Mouse (Mus musculus) limb, embryonic 11.5 days (tissue): ENCODE data around the gene Rps27. TPM values are rescaled to one million over a fixed set of nuclear protein-coding genes. Genes with fewer than 3 reads are reported as not detected.

Experiments used
- ATAC-seq: fragments of 200-750 bp; cut with Nextera tagmentation; 2 replicates; pipeline ENCODE4 v1.8.0; 2017; ENCODE audit warnings: low read depth; ENCODE audit not compliant: insufficient number of reproducible peaks, low FRiP score, low TSS enrichment
- DNase-seq: peaks from one replicate; pipeline ENCODE4 v3.0.0-alpha.2; 2015; ENCODE audit warnings: low spot score
- H3K27ac ChIP-seq: fragments of 300-500 bp; sonication (generic); replicated peaks from 2 replicates; pipeline ENCODE4 v1.5.1; 2014; ENCODE audit warnings: low read depth, mild to moderate bottlenecking, low read length
- H3K27me3 ChIP-seq: fragments of 300-500 bp; sonication (generic); 2 replicates; pipeline ENCODE4 v1.6.1; 2014; ENCODE audit warnings: mild to moderate bottlenecking, low read length, mixed read lengths; ENCODE audit not compliant: control insufficient read depth, insufficient read depth
- H3K36me3 ChIP-seq: fragments of 300-500 bp; sonication (generic); 2 replicates; pipeline ENCODE4 v1.6.1; 2014; ENCODE audit warnings: mild to moderate bottlenecking, low read length, moderate library complexity, mixed read lengths; ENCODE audit not compliant: control insufficient read depth, insufficient read depth
- H3K4me1 ChIP-seq: fragments of 300-500 bp; sonication (generic); 2 replicates; pipeline ENCODE4 v1.6.1; 2014; ENCODE audit warnings: low read length, mixed read lengths; ENCODE audit not compliant: control insufficient read depth, insufficient read depth
- H3K4me2 ChIP-seq: fragments of 300-500 bp; sonication (generic); 2 replicates; pipeline ENCODE4 v1.6.1; 2014; ENCODE audit warnings: low read depth, mild to moderate bottlenecking, moderate library complexity; ENCODE audit not compliant: severe bottlenecking
- H3K4me3 ChIP-seq: fragments of 300-500 bp; sonication (generic); 2 replicates; pipeline ENCODE4 v1.5.1; 2014; ENCODE audit warnings: low read depth, low read length
- H3K9ac ChIP-seq: fragments of 300-500 bp; sonication (generic); 2 replicates; pipeline ENCODE4 v1.6.1; 2014; ENCODE audit warnings: mild to moderate bottlenecking, low read length
- H3K9me3 ChIP-seq: fragments of 300-500 bp; sonication (generic); 2 replicates; pipeline ENCODE4 v1.6.1; 2016; ENCODE audit warnings: low read length; ENCODE audit not compliant: control insufficient read depth
- WGBS: fragments of 180-500 bp; shearing (Covaris S2); extraction: QIAGEN DNeasy Blood & Tissue Kit; methylation state at CpG from one replicate; pipeline ENCODE4 v1.1.7; 2014; 5-methylcytosine and 5-hydroxymethylcytosine counted together
- polyA plus RNA-seq: library from polyadenylated mRNA; unstranded; fragments of >200 nt; fragmentation: Nextera tagmentation; extraction: Ambion mirVana; gene quantifications from 2 replicates; pipeline ENCODE4 v1.2.1, GENCODE M21; 2014

Gene Rps27
- polyA plus RNA-seq, 1 experiment from 2014 or later: 1,516 TPM

- Histone ChIP-seq H3K27ac (no peak overlapping the region), H3K4me2 (no peak overlapping the region), H3K9ac (no peak overlapping the region), H3K4me1 (no peaks in the 10 kb centered on the region), H3K36me3 (peaks cover 6% of the 10 kb centered on the region; the same call in 1 of the 2 replicates), H3K4me3 (no peak overlapping the region), H3K27me3 (no peaks in the 10 kb centered on the region), H3K9me3 (no peaks in the 10 kb centered on the region)
- DNase-seq (no peak), ATAC-seq (no peak)
- whole genome bisulfite sequencing: 91% methylated on average over 4 of the region's 4 CpGs
Observed at GRCm38 (mm10) chr3:90222455-90222854, 9.0 kb upstream of the Rps27 start.

DNA sequence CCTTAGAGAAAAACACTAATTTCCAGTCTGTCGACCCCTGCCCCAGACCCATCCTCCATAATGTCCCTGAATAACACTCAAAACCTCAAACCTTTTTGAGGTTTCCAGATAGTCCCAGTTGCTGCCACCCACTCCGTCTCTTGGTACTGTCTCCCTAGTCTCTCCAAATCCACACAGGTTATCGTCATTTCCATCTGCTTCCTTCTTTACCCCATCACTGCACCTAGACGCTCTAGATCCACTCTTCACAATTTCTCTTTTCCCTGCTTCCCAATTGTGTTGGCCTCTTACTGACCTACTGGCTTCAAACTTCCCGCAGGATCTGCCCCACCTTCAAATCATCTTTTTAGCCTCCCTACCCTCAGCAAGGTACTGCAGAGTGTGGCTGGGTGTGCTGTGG, 7.7 kb upstream of the Rps27 start:
- no peak for DNase-seq
- 28% methylated on average over 5 of the region's 5 CpGs for WGBS
- no peaks in the 10 kb centered on the region for H3K27me3 ChIP-seq
- peak overlapping the region; percentile 31 for H3K4me3 ChIP-seq
- H3K4me1 ChIP-seq: no peaks in the 10 kb centered on the region
- no peaks in the 10 kb centered on the region for H3K9me3 ChIP-seq
- H3K36me3 ChIP-seq: peaks cover 6% of the 10 kb centered on the region; the same call in 1 of the 2 replicates
- peak overlapping the region; percentile 36 for H3K4me2 ChIP-seq
- H3K27ac ChIP-seq: no peak overlapping the region; the same call in 1 of the 2 replicates
- no peak for ATAC-seq
- H3K9ac ChIP-seq: peak overlapping the region; percentile 48; the same call in 1 of the 2 replicates

DNA sequence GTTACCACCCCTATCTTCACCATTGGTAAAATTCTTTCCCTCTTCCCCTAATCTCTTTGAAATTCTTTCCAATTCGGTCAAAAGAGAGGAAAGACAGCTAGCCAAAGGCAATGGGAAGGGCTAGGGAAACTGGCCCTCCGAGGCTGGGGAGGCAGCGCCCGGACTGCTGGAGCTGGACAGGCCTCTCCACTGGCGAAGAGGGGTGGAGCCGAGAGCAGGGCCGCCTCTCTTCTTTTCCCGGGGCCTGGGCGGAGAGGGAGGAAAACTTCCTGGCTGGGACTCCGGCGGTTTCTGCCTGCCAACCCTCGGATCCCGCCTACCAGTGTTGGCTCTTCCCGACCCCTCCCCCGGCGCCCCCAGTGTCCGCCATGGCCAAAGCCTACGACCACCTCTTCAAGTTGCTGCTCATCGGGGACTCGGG, 7.1 kb upstream of the Rps27 start:
- Histone ChIP-seq H3K36me3 (peaks cover 4% of the 10 kb centered on the region; the same call in 1 of the 2 replicates), H3K9ac (peak overlapping the region; percentile 32), H3K9me3 (no peaks in the 10 kb centered on the region), H3K4me2 (peak overlapping the region; percentile 36), H3K4me3 (peak overlapping the region; percentile 31), H3K27me3 (no peaks in the 10 kb centered on the region), H3K4me1 (no peaks in the 10 kb centered on the region), H3K27ac (peak overlapping the region; percentile 23)
- under 1% methylated on average over 14 of the region's 20 CpGs for WGBS
- DNase-seq: peak; percentile 81
- ATAC-seq: peak; percentile 75

- ATAC-seq (no peak; the same call in 1 of the 2 replicates), DNase-seq (peak; percentile 67)
- no peaks in the 10 kb centered on the region for H3K9me3 ChIP-seq
- peak overlapping the region; percentile 36 for H3K4me2 ChIP-seq
- H3K4me3 ChIP-seq: peak overlapping the region; percentile 31; the same call in 1 of the 2 replicates
- H3K4me1 ChIP-seq: no peaks in the 10 kb centered on the region
- peak overlapping the region; percentile 2; the same call in 1 of the 2 replicates for H3K9ac ChIP-seq
- peak overlapping the region; percentile 23 for H3K27ac ChIP-seq
- peaks cover 4% of the 10 kb centered on the region; the same call in 1 of the 2 replicates for H3K36me3 ChIP-seq
- WGBS: 19% methylated on average over 6 of the region's 6 CpGs
- H3K27me3 ChIP-seq: no peaks in the 10 kb centered on the region
Observed at GRCm38 (mm10) chr3:90220088-90220487, 6.6 kb upstream of the Rps27 start.

DNA sequence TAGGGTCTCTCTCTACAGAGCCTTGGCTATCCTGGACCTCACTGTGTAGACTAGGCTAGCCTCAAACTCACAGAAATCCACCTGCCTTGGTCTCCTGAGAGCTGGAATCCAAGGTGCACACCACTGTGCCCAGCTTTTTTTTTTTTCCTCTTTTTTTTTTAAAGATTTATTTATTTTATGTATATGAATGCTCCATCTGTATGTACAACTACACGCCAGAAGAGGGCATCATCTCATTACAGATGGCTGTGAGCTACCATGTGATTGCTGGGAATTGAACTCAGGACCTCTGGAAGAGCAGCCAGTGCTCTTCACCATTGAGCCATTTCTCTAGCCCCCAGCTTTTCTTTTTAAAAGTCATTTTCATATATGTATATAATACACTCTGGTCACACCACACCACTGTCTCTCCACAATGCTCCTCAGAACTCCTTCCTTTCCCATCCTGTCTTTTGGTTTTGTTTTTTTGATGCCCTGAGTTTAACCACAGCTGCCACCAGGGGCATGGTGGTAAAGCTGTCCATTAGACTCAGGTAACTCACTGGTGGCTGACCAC, 2.5 kb upstream of the Rps27 start:
- Histone ChIP-seq H3K36me3 (peaks cover 5% of the 10 kb centered on the region), H3K9ac (no peak overlapping the region), H3K27me3 (no peaks in the 10 kb centered on the region), H3K4me1 (peaks cover 14% of the 10 kb centered on the region), H3K4me3 (no peak overlapping the region), H3K9me3 (no peaks in the 10 kb centered on the region), H3K4me2 (no peak overlapping the region), H3K27ac (no peak overlapping the region)
- ATAC-seq (no peak), DNase-seq (no peak)
- 39% methylated on average over 1 of the region's 1 CpGs for WGBS

- Histone ChIP-seq H3K27me3 (no peaks in the 10 kb centered on the region), H3K36me3 (peaks cover 9% of the 10 kb centered on the region), H3K9me3 (no peaks in the 10 kb centered on the region), H3K9ac (peak overlapping the region; percentile 2; the same call in 1 of the 2 replicates), H3K4me3 (peak overlapping the region; percentile 97), H3K27ac (no peak overlapping the region), H3K4me2 (peak overlapping the region; percentile 88), H3K4me1 (peaks cover 14% of the 10 kb centered on the region)
- DNase-seq: no peak
- WGBS: 16% methylated on average over 12 of the region's 12 CpGs
- ATAC-seq: no peak
Observed at GRCm38 (mm10) chr3:90213956-90214684, 669 bp upstream of the Rps27 start.

GRCm38 (mm10) chr3:90212723-90213122, 728 bp downstream of the Rps27 start:
- WGBS: 14% methylated on average over 5 of the region's 5 CpGs
- ATAC-seq: no peak
- no peak overlapping the region for H3K27ac ChIP-seq

DNA sequence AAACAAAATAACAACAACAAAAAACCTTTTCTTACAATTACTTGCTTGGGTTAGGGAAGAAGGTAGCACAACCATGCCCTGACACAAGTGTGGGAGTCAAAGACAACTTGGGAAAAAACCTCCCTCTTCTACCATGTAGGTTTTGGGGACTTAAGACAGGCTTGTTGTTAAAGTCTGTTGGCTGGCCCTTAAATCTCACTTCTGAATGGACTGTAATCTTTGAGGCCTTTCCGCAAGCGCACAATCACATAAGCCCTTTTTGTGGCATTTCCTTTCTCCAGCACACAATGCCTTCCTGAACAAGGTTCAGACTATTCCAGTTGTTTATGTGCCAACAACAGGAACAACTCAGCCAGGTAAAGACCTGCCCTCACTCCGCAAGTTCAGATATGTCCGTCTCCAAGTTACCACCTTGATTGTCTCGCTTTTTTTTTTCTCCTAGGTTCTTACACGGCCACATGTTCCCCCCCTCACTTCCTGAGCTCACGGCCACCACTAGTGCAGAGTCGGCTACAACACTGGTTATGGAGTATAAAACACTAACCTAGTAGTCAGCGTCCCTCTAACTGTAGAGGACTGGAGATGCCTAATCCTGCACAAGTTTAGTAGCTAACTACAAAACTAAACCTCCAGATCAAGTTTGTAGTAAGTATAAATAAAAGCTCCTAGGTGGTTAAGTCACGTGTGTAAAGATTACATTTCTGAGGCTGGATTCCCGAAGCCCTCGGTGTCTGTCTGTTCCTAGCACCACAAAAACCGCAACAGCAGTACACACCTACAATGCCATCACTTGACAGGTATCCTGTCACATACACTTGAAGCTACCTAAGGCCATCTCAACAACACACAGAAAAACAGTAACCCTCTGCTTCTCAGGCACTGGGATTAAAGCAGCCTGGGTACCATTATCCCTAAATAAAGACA, 1.7 kb downstream of the Rps27 start:
- H3K9me3 ChIP-seq: no peaks in the 10 kb centered on the region
- no peak overlapping the region for H3K9ac ChIP-seq
- ATAC-seq (no peak), DNase-seq (no peak)
- 82% methylated on average over 13 of the region's 13 CpGs for WGBS
- H3K36me3 ChIP-seq: peaks cover 21% of the 10 kb centered on the region
- H3K27me3 ChIP-seq: no peaks in the 10 kb centered on the region
- peak overlapping the region; percentile 88; the same call in 1 of the 2 replicates for H3K4me2 ChIP-seq
- no peak overlapping the region for H3K27ac ChIP-seq
- H3K4me3 ChIP-seq: 0 out of 2 replicates have a peak overlapping the region, but pooled peaks have one; percentile 10
- peaks cover 14% of the 10 kb centered on the region for H3K4me1 ChIP-seq

More at GRCm38 (mm10) chr3:90212723-90213122, 728 bp downstream of the Rps27 start:
- Histone ChIP-seq H3K9me3 (no peaks in the 10 kb centered on the region), H3K4me1 (peaks cover 14% of the 10 kb centered on the region), H3K36me3 (peaks cover 21% of the 10 kb centered on the region), H3K9ac (peak overlapping the region; percentile 97), H3K4me2 (peak overlapping the region; percentile 88), H3K27me3 (no peaks in the 10 kb centered on the region), H3K4me3 (peak overlapping the region; percentile 97)
- DNase-seq: no peak
